Mouse (Mus musculus): ENCODE data around the gene Cenpc1.

DNA sequence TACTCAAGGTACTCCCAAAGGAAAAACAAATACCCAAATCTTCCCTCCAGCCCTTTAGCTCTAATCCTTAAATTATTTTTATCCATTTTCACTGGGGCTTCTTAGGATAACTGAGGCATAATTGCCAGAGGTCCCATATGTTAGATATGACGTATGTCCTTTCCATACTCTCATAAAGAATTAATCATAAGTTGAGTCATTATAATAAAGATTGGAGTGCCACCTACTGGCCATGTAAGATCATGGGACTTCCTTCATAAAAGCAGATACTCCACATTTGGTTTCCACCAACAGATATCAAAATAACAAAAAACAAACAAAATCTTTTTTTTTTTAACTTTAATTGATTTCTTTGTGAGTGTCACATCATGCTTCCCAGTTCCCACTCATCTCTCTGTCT lies 73.3 kb downstream of the Cenpc1 start:
- TF ChIP-seq GATA1 (IDR thresholded peaks at IDR 0.05; ENCODE audit: borderline replicate concordance, low read length) (no peak), FLI1 (IDR thresholded peaks at IDR 0.05; ENCODE audit: low read length) (no peak)
